Comparison of ENCODE assay signal across 8 mouse cellular contexts in genomic region chr2:145232764-145233484, GRCm38 (mm10).
DNase-seq lines count a peak whose midpoint lies in the region; ATAC-seq and TF ChIP-seq lines count a peak whose summit lies in the region.

No protein-coding gene starts in this region.

- H3K27me3 ChIP-seq in hindbrain, embryonic 10.5 days (ENCODE audit: insufficient read depth, poor library complexity, severe bottlenecking), result no peaks in the 10 kb centered on the region
- H3K27me3 ChIP-seq in hindbrain, embryonic 12.5 days, result no peaks in the 10 kb centered on the region
- no peaks in the 10 kb centered on the region for H3K27me3 ChIP-seq in neural tube, embryonic 14.5 days (ENCODE audit: control insufficient read depth, insufficient read depth, low read length)
- H3K27me3 ChIP-seq in forebrain, postnatal 0 days (ENCODE audit: insufficient read depth, low read length), result no peaks in the 10 kb centered on the region

- peak; percentile 42 for DNase-seq in hindbrain, embryonic 10.5 days (ENCODE audit: low spot score)
- DNase-seq in heart, postnatal 10 days, result peak; percentile 34
- DNase-seq in kidney, postnatal 4 days, result peak; percentile 61 to 63
- no peak for DNase-seq in c-Kit-positive CD71-positive TER-119-positive erythroid progenitor cells, embryonic 14.5 days (ENCODE audit: low spot score)
- no peak for DNase-seq in layer of hippocampus, postnatal 10 days (ENCODE audit: low spot score in 2 of 2)
- no peak for DNase-seq in forebrain, postnatal 0 days

- no peak for ATAC-seq in hindbrain, embryonic 12.5 days (ENCODE audit: low FRiP score)
- peak; percentile 41; the same call in 1 of the 2 replicates for ATAC-seq in neural tube, embryonic 14.5 days (ENCODE audit: low read depth)
- no peak; the same call in 1 of the 2 replicates for ATAC-seq in forebrain, postnatal 0 days

- intact Hi-C loops in heart, postnatal 10 days (cut with DNase I), result no loop called here

- no peaks in the 10 kb centered on the region for H3K9me3 ChIP-seq in hindbrain, embryonic 10.5 days
- no peaks in the 10 kb centered on the region for H3K9me3 ChIP-seq in hindbrain, embryonic 12.5 days (replicated peaks)
- H3K9me3 ChIP-seq in neural tube, embryonic 14.5 days (ENCODE audit: control insufficient read depth, low read length), result no peaks in the 10 kb centered on the region
- no peaks in the 10 kb centered on the region for H3K9me3 ChIP-seq in forebrain, postnatal 0 days (ENCODE audit: low read length)

- H3K4me1 ChIP-seq in hindbrain, embryonic 10.5 days (replicated peaks), result peaks cover 17% of the 10 kb centered on the region
- H3K4me1 ChIP-seq in hindbrain, embryonic 12.5 days, result peaks cover 7% of the 10 kb centered on the region; the same call in 1 of the 2 replicates
- no peaks in the 10 kb centered on the region for H3K4me1 ChIP-seq in neural tube, embryonic 14.5 days (ENCODE audit: control insufficient read depth, insufficient read depth, low read length)
- H3K4me1 ChIP-seq in forebrain, postnatal 0 days (ENCODE audit: insufficient read depth), result no peaks in the 10 kb centered on the region

- H3K4me3 ChIP-seq in hindbrain, embryonic 10.5 days, result no peak overlapping the region
- H3K4me3 ChIP-seq in hindbrain, embryonic 12.5 days, result no peak overlapping the region
- no peak overlapping the region for H3K4me3 ChIP-seq in neural tube, embryonic 14.5 days (ENCODE audit: low read depth, low read length)
- no peak overlapping the region for H3K4me3 ChIP-seq in forebrain, postnatal 0 days (ENCODE audit: low read depth, low read length)

- H3K27ac ChIP-seq in hindbrain, embryonic 10.5 days, result no peak overlapping the region
- no peak overlapping the region for H3K27ac ChIP-seq in hindbrain, embryonic 12.5 days
- no peak overlapping the region for H3K27ac ChIP-seq in neural tube, embryonic 14.5 days (ENCODE audit: low read depth, low read length)
- H3K27ac ChIP-seq in forebrain, postnatal 0 days (ENCODE audit: low read depth, low read length), result no peak overlapping the region

- no peak for TF ChIP-seq CTCF in forebrain, postnatal 0 days (IDR thresholded peaks at IDR 0.05; ENCODE audit: low read depth)

- H3K36me3 ChIP-seq in hindbrain, embryonic 10.5 days, result no peaks in the 10 kb centered on the region
- no peaks in the 10 kb centered on the region for H3K36me3 ChIP-seq in hindbrain, embryonic 12.5 days
- no peaks in the 10 kb centered on the region for H3K36me3 ChIP-seq in neural tube, embryonic 14.5 days (ENCODE audit: control insufficient read depth, insufficient read depth, low read length)
- no peaks in the 10 kb centered on the region for H3K36me3 ChIP-seq in forebrain, postnatal 0 days (ENCODE audit: insufficient read depth)

- WGBS in hindbrain, embryonic 10.5 days, result 36% methylated on average over 6 of the region's 6 CpGs
- 57% methylated on average over 6 of the region's 6 CpGs for WGBS in hindbrain, embryonic 12.5 days
- 71% methylated on average over 6 of the region's 6 CpGs for WGBS in neural tube, embryonic 14.5 days
- 64% methylated on average over 6 of the region's 6 CpGs for WGBS in forebrain, postnatal 0 days

- no peak overlapping the region for H3K4me2 ChIP-seq in hindbrain, embryonic 12.5 days (replicated peaks)
- no peak overlapping the region for H3K4me2 ChIP-seq in neural tube, embryonic 14.5 days (ENCODE audit: low read depth, low read length)
- H3K4me2 ChIP-seq in forebrain, postnatal 0 days (ENCODE audit: low read depth), result no peak overlapping the region

- no peak overlapping the region for H3K9ac ChIP-seq in hindbrain, embryonic 12.5 days
- H3K9ac ChIP-seq in neural tube, embryonic 14.5 days (replicated peaks; ENCODE audit: low read depth, low read length), result no peak overlapping the region
- no peak overlapping the region for H3K9ac ChIP-seq in forebrain, postnatal 0 days

Comparison
In these comparisons a context has a peak if more than half of its experiments do, and no peak if none do; other contexts are left out.
1. DNase-seq: peak in hindbrain, embryonic 10.5 days (single experiment), heart, postnatal 10 days (2 of 2) and kidney, postnatal 4 days (2 of 2); none in c-Kit-positive CD71-positive TER-119-positive erythroid progenitor cells, embryonic 14.5 days (single experiment), layer of hippocampus, postnatal 10 days (0 of 2) and forebrain, postnatal 0 days (single experiment).